Mouse (Mus musculus) macrophage (primary cell): ENCODE results near the gene Ncs1. TPM values are rescaled to one million over a fixed set of nuclear protein-coding genes. Genes with fewer than 3 reads are reported as not detected.

ENCODE experiments used
- H3K27ac ChIP-seq: fragments of 350-480 bp; formaldehyde crosslinking; 2 replicates; pipeline ENCODE4 v1.9.0; 2021
- H3K36me3 ChIP-seq: fragments of 350-480 bp; formaldehyde crosslinking; 2 replicates; pipeline ENCODE4 v1.9.0; 2021; ENCODE audit errors: inconsistent target
- H3K4me3 ChIP-seq: fragments of 350-480 bp; formaldehyde crosslinking; 2 replicates; pipeline ENCODE4 v1.9.0; 2021; ENCODE audit errors: inconsistent target
- H3K79me2 ChIP-seq: fragments of 350-480 bp; formaldehyde crosslinking; 2 replicates; pipeline ENCODE4 v1.9.0; 2021; ENCODE audit errors: inconsistent target
- WGBS: methylation state at CpG from one replicate; pipeline ENCODE4 v1.1.7; 2026; ENCODE audit warnings: inconsistent platforms; ENCODE audit not compliant: missing documents; 5-methylcytosine and 5-hydroxymethylcytosine counted together
- polyA plus RNA-seq: library from polyadenylated mRNA; stranded (reverse); fragments of 250-400 nt; gene quantifications from 3 replicates; pipeline ENCODE4 v1.2.4, GENCODE M21; 2018; ENCODE audit warnings: inconsistent platforms
- total RNA-seq, 78 experiments: library from RNA; depleted of rRNA; stranded (reverse); fragments of 250-400 nt; gene quantifications; 1 replicate in 9 of 78; 2 replicates in 24 of 78; 3 replicates in 43 of 78; 4 replicates in 2 of 78; pipeline ENCODE4 v1.2.4; 2018; ENCODE audit warnings: inconsistent platforms in 56 of 78

Ncs1 gene
- total RNA-seq (2018; cell fraction: chromatin; rRNA removed), result 1 to 10 TPM in 3 of 26 experiments, under 1 TPM in 11, not detected in 12; 0.17 to 2.3 (median 0.62) TPM
- 1 to 10 TPM in 3 of 26 experiments, under 1 TPM in 23; 0.11 to 1.3 (median 0.47) TPM for total RNA-seq (2018; cell fraction: cytosol; rRNA removed)
- total RNA-seq (2018; cell fraction: nucleus; rRNA removed), result 1 to 10 TPM in 2 of 26 experiments, under 1 TPM in 15, not detected in 9; 0.14 to 3.3 (median 0.47) TPM
- 0.25 to 2.7 TPM (median 0.34 TPM) in 3 replicates for polyA plus RNA-seq

DNA sequence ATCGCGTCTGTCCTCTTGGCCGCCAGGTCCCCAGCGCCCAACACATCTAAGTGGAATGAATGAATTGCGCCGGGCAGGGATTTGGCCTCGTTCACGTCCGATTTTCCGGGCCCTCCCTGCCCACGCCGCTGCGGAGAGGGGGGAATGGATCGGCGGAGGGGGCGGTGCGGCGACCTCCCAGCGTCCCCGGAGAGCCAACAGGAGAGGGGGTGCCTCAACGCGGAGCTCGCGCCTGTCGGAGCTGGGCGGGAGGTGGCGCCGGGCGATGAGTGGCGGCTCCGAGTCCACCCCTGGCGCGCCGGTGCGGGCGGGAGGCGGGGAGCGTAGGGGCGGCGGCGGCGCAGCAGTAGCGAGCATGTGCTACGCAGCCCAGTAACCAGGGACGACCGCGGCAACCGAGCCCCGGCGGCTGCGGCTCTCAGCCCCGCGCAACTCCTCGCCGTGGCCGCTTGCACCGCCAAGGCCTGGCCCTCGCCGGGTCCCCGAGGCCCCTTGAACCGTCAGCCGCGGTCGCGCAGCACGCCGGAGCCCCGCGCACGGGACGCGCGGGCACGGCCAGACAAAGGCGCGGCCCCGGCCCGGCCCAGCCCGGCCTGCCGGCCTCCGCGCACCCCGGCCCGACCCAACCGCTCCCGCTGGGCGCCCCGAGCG is at the start of gene Ncs1:
Ncs1 (plus strand) TSS at position 333 of the 651 bp plus-strand sequence.
- H3K4me3 ChIP-seq, result no peak within 1 kb of the TSS
- WGBS, result under 1% methylated on average over 78 of the region's 89 CpGs

DNA sequence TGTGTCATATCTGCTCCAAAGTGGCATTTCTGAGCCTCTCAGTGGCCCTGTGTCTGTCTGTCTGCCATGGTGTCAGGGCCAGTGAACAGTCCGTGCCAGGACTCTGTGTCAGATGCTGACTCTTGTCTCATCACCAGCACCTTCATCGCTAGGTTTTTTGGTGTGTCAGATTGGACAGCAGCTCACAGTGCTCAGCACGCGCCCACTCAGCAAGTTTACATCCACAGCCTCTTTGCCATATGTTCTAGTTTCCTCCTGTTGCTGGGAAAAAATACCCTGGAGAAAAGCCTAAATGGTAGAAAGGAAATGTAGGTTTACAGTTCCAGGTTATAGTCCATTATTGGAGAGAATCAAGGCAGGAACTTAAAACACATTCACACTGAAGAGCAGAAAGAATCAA is 47.0 kb upstream of the Ncs1 start:
- Histone ChIP-seq H3K36me3 (peaks cover 51% of the 10 kb centered on the region), H3K79me2 (no peaks in the 10 kb centered on the region), H3K4me3 (no peak overlapping the region), H3K27ac (no peak overlapping the region)
- WGBS, result 94% methylated on average over 4 of the region's 4 CpGs

More for the DNA sequence above, at the start of gene Ncs1:
- no peaks in the 10 kb centered on the region for H3K36me3 ChIP-seq
- no peak within 1 kb of the TSS for H3K27ac ChIP-seq
- H3K79me2 ChIP-seq, result no peaks in the 10 kb centered on the region

DNA sequence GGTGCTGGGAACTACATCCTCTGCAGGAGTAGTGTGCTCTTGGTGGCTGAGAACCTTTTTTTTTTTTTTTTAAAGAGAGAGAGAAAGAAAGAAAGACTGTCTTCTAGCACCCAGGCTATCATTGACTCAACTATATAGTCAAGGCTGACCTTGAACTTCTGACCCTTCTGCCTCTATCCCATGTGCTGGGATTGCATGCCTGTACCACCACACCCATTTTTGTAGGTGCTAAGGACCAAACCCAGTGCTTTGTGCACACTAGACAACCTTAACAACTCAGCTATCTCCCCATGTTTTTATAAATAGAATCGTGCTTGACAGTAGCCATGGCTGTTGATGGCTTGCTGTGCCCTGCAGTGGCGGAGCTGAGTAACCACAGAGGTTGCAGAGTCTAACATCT is 45.6 kb upstream of the Ncs1 start:
- Histone ChIP-seq H3K4me3 (no peak overlapping the region), H3K27ac (no peak overlapping the region), H3K36me3 (peaks cover 49% of the 10 kb centered on the region), H3K79me2 (no peaks in the 10 kb centered on the region)
- 81% methylated on average over 2 of the region's 2 CpGs for WGBS

DNA sequence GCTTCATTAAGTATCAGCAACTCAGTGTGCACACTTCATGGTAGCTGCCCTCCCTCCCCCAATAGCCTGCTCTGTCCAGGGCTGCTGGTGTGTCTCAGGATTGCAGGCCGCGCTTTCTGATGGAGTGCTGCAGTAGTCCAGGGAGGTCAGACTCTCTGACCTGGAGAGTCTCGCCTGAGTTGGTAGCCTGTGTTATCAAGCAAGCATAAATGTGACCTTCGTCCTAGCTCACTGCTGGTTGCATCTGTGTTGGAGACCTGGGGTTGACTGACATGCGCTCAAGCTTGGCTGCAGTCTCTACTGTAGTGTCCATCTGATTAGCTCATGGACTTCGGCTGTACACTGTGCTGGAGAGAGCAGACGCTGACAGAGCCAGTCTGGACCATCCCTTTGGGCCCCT is 43.8 kb upstream of the Ncs1 start:
- no peaks in the 10 kb centered on the region for H3K79me2 ChIP-seq
- no peak overlapping the region for H3K27ac ChIP-seq
- H3K36me3 ChIP-seq, result peaks cover 43% of the 10 kb centered on the region
- 95% methylated on average over 7 of the region's 7 CpGs for WGBS
- H3K4me3 ChIP-seq, result no peak overlapping the region

DNA sequence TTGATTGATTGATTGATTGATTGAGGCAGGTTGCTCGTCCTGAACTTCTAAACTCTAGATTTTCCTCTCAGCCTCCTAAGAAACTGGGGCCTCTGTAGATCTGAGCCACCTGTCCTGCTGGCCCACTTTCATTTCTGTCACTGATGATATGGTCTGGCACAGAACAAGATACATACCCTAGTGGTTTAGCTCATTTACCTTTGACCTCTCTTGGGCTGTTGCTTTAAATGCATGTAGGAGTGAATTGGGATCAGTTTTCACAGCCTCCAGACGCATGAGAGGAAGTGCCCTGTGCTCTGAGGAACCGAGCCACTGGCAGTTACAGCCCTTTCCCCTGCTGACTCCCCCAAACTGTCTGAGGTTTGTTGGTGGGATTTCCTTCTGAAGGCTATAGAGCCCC is 43.3 kb upstream of the Ncs1 start:
- 55% methylated on average over 3 of the region's 3 CpGs for WGBS
- Histone ChIP-seq H3K79me2 (no peaks in the 10 kb centered on the region), H3K27ac (no peak overlapping the region), H3K36me3 (peaks cover 38% of the 10 kb centered on the region), H3K4me3 (no peak overlapping the region)

DNA sequence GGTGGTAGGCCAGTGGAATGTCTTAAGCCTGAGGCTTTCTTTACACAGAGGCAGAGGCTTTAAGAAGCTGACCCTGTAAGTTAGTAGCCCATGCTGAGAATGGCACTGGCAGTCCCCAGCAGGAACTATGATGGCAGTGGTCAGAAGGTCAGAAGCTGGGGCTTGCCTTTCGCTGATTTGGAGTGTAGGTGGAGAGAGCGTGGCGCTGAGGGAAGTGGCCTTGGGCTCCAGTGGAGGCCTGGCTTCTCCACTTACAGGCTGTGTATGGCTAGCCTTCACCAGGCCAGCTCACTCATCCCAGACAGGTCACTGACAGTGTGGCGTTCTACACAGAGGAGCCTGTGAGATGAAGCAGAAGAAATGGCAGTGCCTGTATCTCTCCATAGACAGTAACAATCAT is 42.7 kb upstream of the Ncs1 start:
- 78% methylated on average over 4 of the region's 4 CpGs for WGBS
- H3K4me3 ChIP-seq, result no peak overlapping the region
- peaks cover 38% of the 10 kb centered on the region for H3K36me3 ChIP-seq
- no peak overlapping the region for H3K27ac ChIP-seq
- H3K79me2 ChIP-seq, result no peaks in the 10 kb centered on the region

DNA sequence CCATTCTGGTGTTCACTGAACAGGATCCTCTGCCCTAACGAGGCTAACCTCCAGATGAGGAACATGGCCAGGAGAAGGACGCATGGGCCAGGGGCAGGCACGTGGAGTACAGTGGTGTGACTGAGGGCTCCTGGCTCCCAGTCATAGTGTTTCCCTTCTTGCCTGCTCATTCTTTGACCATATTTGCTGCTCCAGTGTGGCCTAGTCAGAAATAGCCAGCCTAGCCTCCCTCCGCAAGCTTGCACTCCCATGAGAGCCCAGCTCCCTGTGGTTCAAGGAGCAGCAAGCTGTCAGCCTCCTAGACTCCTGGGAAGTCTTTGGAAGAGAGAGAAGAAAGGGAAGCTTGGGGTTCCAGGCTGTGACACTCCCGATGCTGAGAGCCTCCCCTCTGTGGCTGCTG is 40.9 kb upstream of the Ncs1 start:
- WGBS, result 84% methylated on average over 5 of the region's 5 CpGs
- no peak overlapping the region for H3K27ac ChIP-seq
- H3K4me3 ChIP-seq, result no peak overlapping the region
- H3K36me3 ChIP-seq, result peaks cover 43% of the 10 kb centered on the region
- no peaks in the 10 kb centered on the region for H3K79me2 ChIP-seq

DNA sequence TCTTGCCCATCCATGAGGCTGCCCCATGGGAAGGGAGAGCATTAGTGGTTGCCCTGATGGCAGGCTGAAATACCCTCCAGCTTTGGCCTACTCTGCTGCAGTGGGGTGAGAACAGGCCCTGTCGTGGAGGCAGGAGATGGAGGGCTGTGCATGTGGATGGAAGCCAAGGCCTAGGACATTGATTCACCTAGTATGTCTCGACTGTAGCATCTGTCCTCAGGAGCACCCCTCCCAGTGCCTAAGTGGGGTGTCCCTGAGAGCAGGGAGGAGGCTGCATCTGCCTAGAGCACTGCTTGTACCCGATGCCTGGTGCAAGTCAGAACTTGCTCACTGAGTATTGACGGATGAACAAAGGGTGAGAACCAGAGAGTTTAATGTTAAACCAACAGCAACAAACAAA is 39.4 kb upstream of the Ncs1 start:
- Histone ChIP-seq H3K27ac (no peak overlapping the region), H3K79me2 (no peaks in the 10 kb centered on the region), H3K4me3 (no peak overlapping the region), H3K36me3 (peaks cover 54% of the 10 kb centered on the region)
- 89% methylated on average over 4 of the region's 4 CpGs for WGBS

DNA sequence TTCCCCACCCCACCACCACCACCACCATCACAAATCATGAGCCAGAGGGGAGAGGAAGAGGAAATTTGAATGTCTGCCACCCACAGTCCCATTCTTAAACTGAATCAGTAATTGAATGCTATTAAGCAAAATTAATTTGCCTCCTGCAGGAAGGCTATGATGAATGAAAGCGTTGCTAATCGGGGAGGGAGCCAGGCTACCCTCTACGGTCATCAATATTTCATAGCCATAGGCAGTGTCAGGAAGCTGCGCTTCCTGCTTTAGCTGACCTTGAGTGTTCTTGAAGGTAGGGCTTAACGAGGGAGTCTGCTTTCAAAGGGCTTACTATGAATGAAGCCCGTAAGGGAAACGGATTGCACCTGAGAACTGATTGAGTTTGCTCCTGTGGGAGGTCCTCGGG is 38.7 kb upstream of the Ncs1 start:
- WGBS, result 86% methylated on average over 8 of the region's 8 CpGs
- Histone ChIP-seq H3K4me3 (no peak overlapping the region), H3K36me3 (peaks cover 58% of the 10 kb centered on the region), H3K79me2 (no peaks in the 10 kb centered on the region), H3K27ac (no peak overlapping the region)

DNA sequence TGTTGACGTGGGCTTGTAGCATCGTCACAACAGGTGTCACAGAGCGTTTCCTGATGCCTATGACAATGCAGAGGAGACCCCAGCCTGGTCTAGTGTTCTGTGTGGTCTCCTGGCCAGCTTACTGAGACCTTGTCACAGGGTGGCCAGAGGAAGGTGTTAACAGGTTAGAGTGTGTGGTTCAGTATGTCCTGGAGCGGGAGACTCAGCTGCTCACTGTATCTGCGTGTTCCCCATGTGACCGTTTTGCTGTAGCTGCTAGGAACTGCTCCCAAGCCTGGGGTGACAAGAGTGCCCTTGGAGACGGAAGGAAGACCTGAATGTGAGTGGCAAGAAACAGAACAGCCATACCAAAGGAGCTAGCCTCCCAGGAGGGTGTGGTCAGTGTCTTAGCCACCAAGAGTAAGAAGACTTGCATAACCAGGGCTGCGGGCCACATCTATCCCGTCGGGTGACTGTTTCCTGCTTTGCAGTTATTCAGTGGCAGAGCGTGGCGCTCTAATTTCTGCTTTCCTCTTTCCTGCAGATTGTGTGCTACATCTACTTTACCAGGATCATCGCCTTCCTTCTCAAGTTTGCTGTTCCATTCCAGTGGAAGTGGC is 37.0 kb upstream of the Ncs1 start:
- Histone ChIP-seq H3K36me3 (peaks cover 76% of the 10 kb centered on the region), H3K27ac (no peak overlapping the region), H3K79me2 (no peaks in the 10 kb centered on the region), H3K4me3 (no peak overlapping the region)
- 47% methylated on average over 13 of the region's 13 CpGs for WGBS

DNA sequence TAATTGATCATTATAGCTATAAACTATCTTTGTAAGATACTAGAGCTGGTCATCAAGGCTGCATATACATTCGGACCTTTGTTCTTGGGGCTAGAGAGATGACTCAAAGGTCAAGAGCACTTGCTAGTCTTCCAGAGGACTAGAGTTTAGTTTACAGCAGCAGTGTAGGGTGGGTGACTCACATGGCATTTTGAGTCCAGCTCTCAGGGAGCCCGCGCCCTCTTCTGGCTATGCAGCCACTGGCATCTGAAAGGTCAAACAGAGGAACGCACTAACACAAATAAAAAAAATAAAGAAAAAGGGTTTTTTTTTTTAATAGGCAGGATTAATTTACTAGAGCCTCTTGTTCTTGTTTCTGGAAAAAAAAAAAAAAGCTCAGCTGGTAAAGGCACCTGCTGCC is 36.1 kb upstream of the Ncs1 start:
- Histone ChIP-seq H3K4me3 (no peak overlapping the region), H3K79me2 (no peaks in the 10 kb centered on the region), H3K27ac (no peak overlapping the region), H3K36me3 (peaks cover 85% of the 10 kb centered on the region)
- 82% methylated on average over 4 of the region's 4 CpGs for WGBS

DNA sequence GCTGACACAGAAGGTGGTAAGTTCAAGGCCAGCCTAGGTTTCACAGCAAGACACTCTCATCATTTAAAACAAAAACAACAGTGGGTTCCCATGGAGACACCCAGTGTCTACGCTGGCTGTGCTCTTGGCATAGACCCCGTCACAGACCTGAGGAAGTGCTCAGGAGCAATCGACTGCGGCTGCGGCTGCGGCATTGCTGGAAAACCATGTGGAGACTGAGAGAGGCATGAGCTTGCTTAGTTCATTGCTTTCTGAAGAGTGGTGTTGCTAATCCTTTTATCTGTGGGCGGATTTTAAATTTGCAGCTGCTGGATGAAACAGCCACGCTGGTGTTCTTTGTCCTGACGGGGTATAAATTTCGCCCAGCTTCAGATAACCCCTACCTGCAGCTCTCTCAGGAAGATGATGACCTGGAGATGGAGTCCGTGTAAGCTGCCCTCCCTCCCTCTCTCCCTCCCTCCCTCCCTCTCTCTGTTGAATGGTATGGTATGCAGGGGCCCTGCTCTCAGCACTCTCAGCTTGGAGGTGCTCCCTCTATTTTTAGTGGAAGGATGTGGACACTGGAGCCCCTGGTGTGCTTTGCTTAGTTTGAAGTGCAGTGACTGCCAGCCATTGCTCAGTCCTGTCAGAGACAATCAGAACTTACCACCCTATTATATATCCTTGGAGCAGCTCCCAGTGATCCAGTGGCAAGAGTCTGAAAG is 35.3 kb upstream of the Ncs1 start:
- WGBS, result 98% methylated on average over 7 of the region's 11 CpGs
- peaks cover 88% of the 10 kb centered on the region for H3K36me3 ChIP-seq
- no peak overlapping the region for H3K4me3 ChIP-seq
- no peaks in the 10 kb centered on the region for H3K79me2 ChIP-seq
- no peak overlapping the region for H3K27ac ChIP-seq

DNA sequence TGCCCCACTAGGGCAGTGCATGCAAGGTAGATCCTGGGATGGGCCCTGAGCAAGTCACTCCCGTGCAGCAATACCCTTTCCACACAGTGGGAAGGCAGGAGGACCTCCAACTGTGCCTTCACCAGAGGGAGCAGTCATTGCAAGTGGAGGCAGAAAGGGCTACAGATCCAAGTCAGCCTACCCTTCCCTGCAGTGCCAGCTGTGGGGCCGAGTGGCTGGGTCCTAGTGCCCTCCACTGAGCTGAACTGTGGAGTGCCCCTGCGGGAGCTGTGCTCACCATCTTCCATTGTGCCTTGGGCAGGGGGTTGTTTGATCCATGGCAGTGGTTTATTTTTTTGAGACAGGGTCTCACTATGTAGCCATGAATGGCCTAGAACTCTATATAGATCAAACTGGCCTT is 34.4 kb upstream of the Ncs1 start:
- H3K27ac ChIP-seq, result no peak overlapping the region
- H3K36me3 ChIP-seq, result peaks cover 89% of the 10 kb centered on the region
- H3K79me2 ChIP-seq, result no peaks in the 10 kb centered on the region
- WGBS, result 95% methylated on average over 3 of the region's 3 CpGs
- H3K4me3 ChIP-seq, result no peak overlapping the region

DNA sequence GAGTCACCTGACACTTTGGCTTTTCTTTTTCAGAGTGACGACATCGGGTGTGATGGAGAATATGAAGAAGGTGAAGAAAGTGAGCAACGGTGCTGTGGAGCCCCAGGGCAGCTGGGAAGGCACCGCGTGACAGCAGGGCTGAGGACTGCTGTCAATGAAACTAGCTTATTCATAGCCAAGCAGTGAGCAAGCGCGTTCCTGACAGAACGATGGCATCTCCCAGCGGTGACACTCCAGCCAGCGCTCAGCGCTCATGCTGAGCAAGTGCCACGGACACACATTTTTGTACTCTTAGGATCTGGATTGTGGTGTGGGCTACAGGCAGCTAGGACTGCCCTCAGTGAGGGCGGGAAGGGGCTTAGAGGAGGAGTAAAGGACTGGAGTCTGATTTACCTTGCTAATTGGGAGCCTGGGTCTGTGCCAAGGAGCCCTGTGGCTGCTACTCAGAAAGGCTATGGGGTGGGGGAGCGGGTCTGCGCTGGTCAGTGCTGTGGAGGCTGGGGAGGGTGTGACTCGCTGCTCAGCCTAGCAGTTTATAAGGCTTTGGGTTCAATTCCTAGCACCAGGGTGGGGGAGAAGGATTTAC is 31.3 kb upstream of the Ncs1 start:
- WGBS, result 93% methylated on average over 16 of the region's 16 CpGs
- Histone ChIP-seq H3K36me3 (peaks cover 68% of the 10 kb centered on the region), H3K27ac (no peak overlapping the region), H3K4me3 (no peak overlapping the region), H3K79me2 (no peaks in the 10 kb centered on the region)

DNA sequence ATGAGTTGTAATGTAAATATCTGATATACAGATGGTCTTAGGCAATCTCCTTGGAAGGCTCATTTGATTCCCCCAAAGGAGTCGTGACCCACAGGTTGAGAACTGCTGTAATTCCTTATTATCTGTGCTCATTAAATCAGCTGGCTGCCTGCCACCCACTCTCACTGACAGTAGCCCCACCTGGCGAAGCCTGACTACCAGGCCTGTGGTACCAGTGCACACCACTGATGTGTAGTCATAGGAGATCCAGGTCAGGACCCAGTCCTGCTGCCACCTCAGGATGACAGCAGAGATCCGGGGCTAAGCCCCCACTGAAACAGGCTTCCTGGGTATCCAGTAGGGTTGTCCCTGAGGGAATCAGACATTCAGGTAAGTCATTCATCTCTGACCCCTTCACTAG is 27.0 kb upstream of the Ncs1 start:
- 86% methylated on average over 3 of the region's 3 CpGs for WGBS
- Histone ChIP-seq H3K79me2 (no peaks in the 10 kb centered on the region), H3K36me3 (peaks cover 25% of the 10 kb centered on the region)

More for the DNA sequence above, 27.0 kb upstream of the Ncs1 start:
- Histone ChIP-seq H3K27ac (no peak overlapping the region), H3K4me3 (no peak overlapping the region)
